In the genomic region with DNA sequence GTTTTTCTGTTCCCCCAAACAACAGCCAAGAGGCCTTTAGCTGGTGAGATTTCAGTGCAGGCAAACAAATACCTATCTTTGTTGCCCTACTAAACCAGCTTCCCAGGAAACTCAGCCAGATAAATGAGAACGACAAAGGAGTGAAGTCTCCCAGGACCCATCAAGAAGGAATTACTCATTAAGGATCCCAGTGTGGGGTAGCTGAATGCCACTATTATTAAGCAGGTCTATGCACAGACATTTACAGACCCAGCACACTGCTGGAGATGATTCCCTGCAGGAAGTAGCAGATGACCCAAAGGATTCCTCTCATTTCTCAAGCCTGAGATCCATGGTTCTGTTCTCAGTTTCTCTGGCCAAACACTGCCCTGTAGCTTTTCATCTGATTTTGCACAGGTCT, we compare ENCODE assay signal across 20 mouse cellular contexts.
A peak's percentile ranks its signal among the peaks of the same experiment; 100 is the strongest.
DNase-seq lines count a peak whose midpoint lies in the region; ATAC-seq and TF ChIP-seq lines count a peak whose summit lies in the region.
"Had no signal": no experiment of that assay in that cellular context is flagged by ENCODE, and none has a peak within 500 bp of the region (broad histone marks: within the 10 kb centered on the region; RNA-seq: fewer than 3 reads in every experiment).

No protein-coding gene starts in this region.

- no peaks in the 10 kb centered on the region for H3K27me3 ChIP-seq in embryonic facial prominence, embryonic 14.5 days (replicated peaks; ENCODE audit: control insufficient read depth, insufficient read depth, low read length)
- H3K27me3 ChIP-seq in embryonic facial prominence, embryonic 10.5 days (replicated peaks; ENCODE audit: low read depth, poor library complexity, severe bottlenecking) = no peaks in the 10 kb centered on the region
- H3K27me3 ChIP-seq in intestine, embryonic 14.5 days (replicated peaks; ENCODE audit: control insufficient read depth, insufficient read depth, low read length) = no peaks in the 10 kb centered on the region
- H3K27me3 ChIP-seq in intestine, postnatal 0 days (replicated peaks; ENCODE audit: control insufficient read depth, insufficient read depth, low read length) = no peaks in the 10 kb centered on the region
- H3K27me3 ChIP-seq in hindbrain, postnatal 0 days (ENCODE audit: insufficient read depth, low read length) = no peaks in the 10 kb centered on the region
- H3K27me3 ChIP-seq: forebrain, embryonic 12.5 days; limb, embryonic 13.5 days; liver, embryonic 13.5 days had no signal

- DNase-seq in embryonic facial prominence, embryonic 14.5 days (ENCODE audit: low spot score) = no peak
- no peak for DNase-seq in embryonic facial prominence, embryonic 10.5 days (ENCODE audit: low spot score)
- DNase-seq in intestine, embryonic 14.5 days (ENCODE audit: low spot score) = peak; percentile 55
- DNase-seq in Muller cell, postnatal 12 days (ENCODE audit: inconsistent ontology term) = peak; percentile 44
- DNase-seq in hindbrain, postnatal 0 days (ENCODE audit: low spot score) = peak; percentile 18
- DNase-seq in spleen, adult 12 weeks (ENCODE audit: low spot score) = no peak
- DNase-seq: cerebellum, adult 11 months; cerebellum, adult 9-11 months; liver, embryonic 13.5 days; lung, adult 2 months; lung, postnatal 14 days; right cerebral cortex, postnatal 4 days; thymus, adult 2 months had no signal

- ATAC-seq in embryonic facial prominence, embryonic 14.5 days (ENCODE audit: low read depth) = peak; percentile 26; the same call in 1 of the 2 replicates
- no peak for ATAC-seq in intestine, embryonic 14.5 days (replicated peaks; ENCODE audit: low FRiP score, low TSS enrichment, low read depth)
- no peak for ATAC-seq in intestine, postnatal 0 days
- no peak; the same call in 1 of the 2 replicates for ATAC-seq in hindbrain, postnatal 0 days
- no peak for ATAC-seq in cerebellum, adult (ENCODE audit: insufficient number of reproducible peaks, low FRiP score, low TSS enrichment)

- no peak overlapping the region for H3K9ac ChIP-seq in embryonic facial prominence, embryonic 14.5 days (ENCODE audit: low read depth, low read length)
- H3K9ac ChIP-seq in intestine, embryonic 14.5 days (ENCODE audit: low read length) = no peak overlapping the region
- no peak overlapping the region for H3K9ac ChIP-seq in intestine, postnatal 0 days (ENCODE audit: low read depth, low read length)
- no peak overlapping the region for H3K9ac ChIP-seq in hindbrain, postnatal 0 days (replicated peaks; ENCODE audit: low read length)
- H3K9ac ChIP-seq: forebrain, embryonic 12.5 days; limb, embryonic 13.5 days; liver, embryonic 13.5 days had no signal

- 19% methylated on average over 1 of the region's 1 CpGs for WGBS in embryonic facial prominence, embryonic 14.5 days
- WGBS in embryonic facial prominence, embryonic 10.5 days = 27% methylated on average over 1 of the region's 1 CpGs
- 21% methylated on average over 1 of the region's 1 CpGs for WGBS in intestine, embryonic 14.5 days
- WGBS in intestine, postnatal 0 days = 34% methylated on average over 1 of the region's 1 CpGs
- WGBS in hindbrain, postnatal 0 days = 11% methylated on average over 1 of the region's 1 CpGs

- H3K9me3 ChIP-seq in embryonic facial prominence, embryonic 14.5 days (ENCODE audit: control insufficient read depth, low read length) = no peaks in the 10 kb centered on the region
- H3K9me3 ChIP-seq in embryonic facial prominence, embryonic 10.5 days = no peaks in the 10 kb centered on the region
- H3K9me3 ChIP-seq in intestine, embryonic 14.5 days (ENCODE audit: control insufficient read depth, low read length) = no peaks in the 10 kb centered on the region
- H3K9me3 ChIP-seq in intestine, postnatal 0 days (ENCODE audit: control insufficient read depth) = no peaks in the 10 kb centered on the region
- H3K9me3 ChIP-seq in hindbrain, postnatal 0 days (ENCODE audit: low read length) = no peaks in the 10 kb centered on the region
- H3K9me3 ChIP-seq: forebrain, embryonic 12.5 days; heart, embryonic 10.5 days; limb, embryonic 13.5 days; liver, embryonic 13.5 days had no signal

- no peak for TF ChIP-seq CTCF in intestine, postnatal 0 days (IDR thresholded peaks at IDR 0.05; ENCODE audit: low read depth)
- TF ChIP-seq CTCF in hindbrain, postnatal 0 days (IDR thresholded peaks at IDR 0.05; ENCODE audit: low read depth) = no peak

- H3K27ac ChIP-seq in embryonic facial prominence, embryonic 14.5 days (replicated peaks; ENCODE audit: low read depth, low read length) = no peak overlapping the region
- no peak overlapping the region for H3K27ac ChIP-seq in embryonic facial prominence, embryonic 10.5 days (replicated peaks)
- H3K27ac ChIP-seq in intestine, embryonic 14.5 days (ENCODE audit: low read depth) = peak overlapping the region; percentile 44
- H3K27ac ChIP-seq in intestine, postnatal 0 days (ENCODE audit: low read depth, low read length) = no peak overlapping the region
- H3K27ac ChIP-seq in hindbrain, postnatal 0 days = no peak overlapping the region
- H3K27ac ChIP-seq: forebrain, embryonic 12.5 days; heart, embryonic 10.5 days; kidney, postnatal 0 days; limb, embryonic 13.5 days; liver, embryonic 13.5 days had no signal

- H3K4me1 ChIP-seq in embryonic facial prominence, embryonic 14.5 days (ENCODE audit: control insufficient read depth, insufficient read depth, low read length) = no peaks in the 10 kb centered on the region
- H3K4me1 ChIP-seq in embryonic facial prominence, embryonic 10.5 days = peaks cover 3% of the 10 kb centered on the region; the same call in 1 of the 2 replicates
- peaks cover 4% of the 10 kb centered on the region for H3K4me1 ChIP-seq in intestine, embryonic 14.5 days (replicated peaks; ENCODE audit: control insufficient read depth, insufficient read depth, low read length)
- no peaks in the 10 kb centered on the region for H3K4me1 ChIP-seq in intestine, postnatal 0 days (replicated peaks; ENCODE audit: control insufficient read depth, insufficient read depth, low read length)
- H3K4me1 ChIP-seq in hindbrain, postnatal 0 days (ENCODE audit: insufficient read depth, low read length) = no peaks in the 10 kb centered on the region
- H3K4me1 ChIP-seq: liver, embryonic 13.5 days had no signal

- H3K4me2 ChIP-seq in embryonic facial prominence, embryonic 14.5 days (ENCODE audit: low read depth, low read length) = no peak overlapping the region
- H3K4me2 ChIP-seq in intestine, embryonic 14.5 days (ENCODE audit: low read length) = no peak overlapping the region
- no peak overlapping the region for H3K4me2 ChIP-seq in intestine, postnatal 0 days (replicated peaks; ENCODE audit: low read depth)
- H3K4me2 ChIP-seq in hindbrain, postnatal 0 days (ENCODE audit: low read depth, low read length) = no peak overlapping the region
- H3K4me2 ChIP-seq: forebrain, embryonic 12.5 days; limb, embryonic 13.5 days; liver, embryonic 13.5 days; midbrain, embryonic 11.5 days had no signal

- no peaks in the 10 kb centered on the region for H3K36me3 ChIP-seq in embryonic facial prominence, embryonic 14.5 days (ENCODE audit: control insufficient read depth, insufficient read depth, low read length)
- H3K36me3 ChIP-seq in embryonic facial prominence, embryonic 10.5 days (replicated peaks) = no peaks in the 10 kb centered on the region
- H3K36me3 ChIP-seq in intestine, embryonic 14.5 days (ENCODE audit: control insufficient read depth, insufficient read depth, low read length) = no peaks in the 10 kb centered on the region
- H3K36me3 ChIP-seq in intestine, postnatal 0 days (ENCODE audit: control insufficient read depth, insufficient read depth) = no peaks in the 10 kb centered on the region
- no peaks in the 10 kb centered on the region for H3K36me3 ChIP-seq in hindbrain, postnatal 0 days (ENCODE audit: insufficient read depth, low read length)
- H3K36me3 ChIP-seq: forebrain, embryonic 12.5 days; heart, embryonic 10.5 days; limb, embryonic 13.5 days; liver, embryonic 13.5 days had no signal

- no peak overlapping the region for H3K4me3 ChIP-seq in embryonic facial prominence, embryonic 14.5 days (ENCODE audit: low read depth, low read length)
- no peak overlapping the region for H3K4me3 ChIP-seq in embryonic facial prominence, embryonic 10.5 days
- H3K4me3 ChIP-seq in intestine, embryonic 14.5 days (ENCODE audit: low read depth, low read length) = no peak overlapping the region
- H3K4me3 ChIP-seq in intestine, postnatal 0 days (ENCODE audit: low read depth, low read length) = no peak overlapping the region
- H3K4me3 ChIP-seq in hindbrain, postnatal 0 days (ENCODE audit: low read length) = no peak overlapping the region
- H3K4me3 ChIP-seq: forebrain, embryonic 12.5 days; heart, embryonic 10.5 days; limb, embryonic 13.5 days; liver, embryonic 13.5 days had no signal

Comparison
In these comparisons a context has a peak if more than half of its experiments do, and no peak if none do; other contexts are left out.
1. DNase-seq: peak in intestine, embryonic 14.5 days (single experiment), Muller cell, postnatal 12 days (single experiment) and hindbrain, postnatal 0 days (single experiment); none in embryonic facial prominence, embryonic 14.5 days (single experiment), embryonic facial prominence, embryonic 10.5 days (single experiment) and spleen, adult 12 weeks (single experiment).